Mouse (Mus musculus) forebrain, embryonic 14.5 days (tissue): ENCODE results near the gene Zfp316. TPM values are rescaled to one million over a fixed set of nuclear protein-coding genes. Genes with fewer than 3 reads are reported as not detected.

Experiments
- ATAC-seq: fragments of 200-750 bp; cut with Nextera tagmentation; 2 replicates; pipeline ENCODE4 v1.8.0; 2017; ENCODE audit warnings: mild to moderate bottlenecking, moderate library complexity
- DNase-seq: peaks from one replicate; pipeline ENCODE4 v3.0.0-alpha.2; 2015; ENCODE audit warnings: low spot score
- H3K27ac ChIP-seq: fragments of 300-500 bp; sonication (generic); 2 replicates; pipeline ENCODE4 v1.5.1; 2014; ENCODE audit warnings: low read depth, mild to moderate bottlenecking, control low read depth, low read length, moderate library complexity
- H3K27me3 ChIP-seq: fragments of 300-500 bp; sonication (generic); replicated peaks from 2 replicates; pipeline ENCODE4 v1.6.1; 2014; ENCODE audit warnings: low read length, control low read depth, mixed read lengths; ENCODE audit not compliant: control insufficient read depth, insufficient read depth
- H3K36me3 ChIP-seq: fragments of 300-500 bp; sonication (generic); 2 replicates; pipeline ENCODE4 v1.6.1; 2014; ENCODE audit warnings: low read length, control low read depth; ENCODE audit not compliant: control insufficient read depth, insufficient read depth
- H3K4me1 ChIP-seq: fragments of 300-500 bp; sonication (generic); 2 replicates; pipeline ENCODE4 v1.6.1; 2014; ENCODE audit warnings: antibody characterized with exemption, low read length, control low read depth; ENCODE audit not compliant: control insufficient read depth, insufficient read depth
- H3K4me2 ChIP-seq: fragments of 300-500 bp; sonication (generic); 2 replicates; pipeline ENCODE4 v1.6.1; 2014; ENCODE audit warnings: mild to moderate bottlenecking, control low read depth, low read length
- H3K4me3 ChIP-seq: fragments of 300-500 bp; sonication (generic); 2 replicates; pipeline ENCODE4 v1.5.1; 2014; ENCODE audit warnings: low read depth, low read length, control low read depth
- H3K9ac ChIP-seq: fragments of 300-500 bp; sonication (generic); 2 replicates; pipeline ENCODE4 v1.6.1; 2014; ENCODE audit warnings: mild to moderate bottlenecking, low read length, control low read depth, moderate library complexity
- H3K9me3 ChIP-seq: fragments of 300-500 bp; sonication (generic); replicated peaks from 2 replicates; pipeline ENCODE4 v1.6.1; 2016; ENCODE audit warnings: low read length, control low read depth, mixed read lengths; ENCODE audit not compliant: control insufficient read depth
- WGBS: fragments of 180-500 bp; shearing (Covaris S2); extraction: QIAGEN DNeasy Blood & Tissue Kit; methylation state at CpG from one replicate; pipeline ENCODE4 v1.1.7; 2014; 5-methylcytosine and 5-hydroxymethylcytosine counted together
- polyA plus RNA-seq: library from polyadenylated mRNA; unstranded; fragments of >200 nt; fragmentation: Nextera tagmentation; extraction: Ambion mirVana; gene quantifications from 2 replicates; pipeline ENCODE4 v1.2.1, GENCODE M21; 2014

Gene Zfp316
- polyA plus RNA-seq, 1 experiment from 2014 or later = 3.3 TPM

DNA sequence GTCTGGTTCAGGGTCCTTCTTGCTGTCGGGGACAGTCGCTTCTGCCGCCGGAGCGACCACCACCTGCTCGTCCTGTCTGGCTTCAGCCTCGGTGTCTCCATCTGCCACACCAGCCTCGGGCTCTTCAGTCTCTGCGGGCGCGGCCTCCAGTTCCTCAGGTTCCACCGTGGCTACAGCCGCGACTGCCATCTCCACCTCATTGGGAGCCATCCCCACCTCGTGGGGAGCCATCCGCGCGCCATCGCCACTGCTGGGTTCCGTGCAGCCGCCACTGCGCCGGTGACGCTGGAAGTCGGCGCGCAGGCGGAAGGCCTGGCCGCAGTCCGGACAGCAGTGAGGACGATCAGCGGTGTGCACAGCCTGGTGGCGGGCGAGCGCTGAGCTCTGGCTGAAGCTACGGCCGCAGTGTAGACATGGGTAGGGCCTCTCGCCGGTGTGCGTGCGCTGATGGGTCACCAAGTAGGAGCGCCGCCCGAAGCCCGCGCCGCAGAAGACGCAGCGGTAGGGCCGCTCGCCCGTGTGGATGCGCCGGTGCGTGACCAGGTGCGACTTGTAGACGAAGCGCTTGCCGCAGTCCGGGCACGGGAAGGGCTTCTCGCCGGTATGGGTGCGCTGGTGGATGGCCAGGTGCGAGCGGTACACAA, 15.2 kb downstream of the Zfp316 start:
- Histone ChIP-seq H3K9ac (peak overlapping the region; percentile 35), H3K9me3 (no peaks in the 10 kb centered on the region), H3K36me3 (peaks cover 82% of the 10 kb centered on the region), H3K4me2 (peak overlapping the region; percentile 61; the same call in 1 of the 2 replicates), H3K27me3 (peaks cover 54% of the 10 kb centered on the region), H3K4me3 (peak overlapping the region; percentile 31; the same call in 1 of the 2 replicates), H3K4me1 (peaks cover 2% of the 10 kb centered on the region; the same call in 1 of the 2 replicates), H3K27ac (no peak overlapping the region)
- 15% methylated on average over 66 of the region's 66 CpGs for WGBS
- ATAC-seq (no peak; the same call in 1 of the 2 replicates), DNase-seq (no peak)

DNA sequence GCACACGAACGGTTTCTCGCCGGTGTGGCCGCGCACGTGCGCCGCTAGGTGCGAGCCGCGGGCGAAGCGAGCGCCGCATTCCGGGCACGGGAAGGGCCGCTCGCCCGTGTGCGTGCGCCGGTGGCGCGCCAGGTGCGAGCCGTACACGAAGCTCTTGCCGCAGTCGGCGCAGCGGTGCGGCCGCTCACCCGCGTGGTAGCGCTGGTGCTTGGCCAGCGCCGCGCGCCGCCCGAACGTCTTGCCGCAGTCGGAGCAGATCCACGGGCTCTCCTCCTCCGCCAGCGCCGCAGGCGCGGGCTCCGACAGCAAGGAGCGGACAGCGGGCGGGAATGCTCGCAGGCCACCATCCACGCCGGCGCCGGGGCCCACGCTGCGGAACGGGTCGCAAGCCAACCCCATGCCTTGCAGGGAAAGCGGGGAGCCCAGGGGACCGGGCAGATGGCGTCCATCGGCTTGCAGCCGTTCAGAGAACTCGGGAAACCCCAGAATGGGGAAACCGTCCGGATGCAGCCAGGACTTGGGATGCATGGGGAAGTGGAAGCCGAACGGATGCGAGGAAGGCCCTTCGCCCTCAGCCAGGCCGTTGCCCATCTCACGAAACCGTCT, 15.8 kb downstream of the Zfp316 start:
- Histone ChIP-seq H3K4me2 (peak overlapping the region; percentile 61), H3K9me3 (no peaks in the 10 kb centered on the region), H3K9ac (peak overlapping the region; percentile 35), H3K27me3 (peaks cover 54% of the 10 kb centered on the region), H3K4me1 (peaks cover 2% of the 10 kb centered on the region; the same call in 1 of the 2 replicates), H3K36me3 (peaks cover 83% of the 10 kb centered on the region), H3K4me3 (peak overlapping the region; percentile 31), H3K27ac (no peak overlapping the region)
- ATAC-seq (peak; percentile 38; the same call in 1 of the 2 replicates), DNase-seq (peak; percentile 49)
- 8% methylated on average over 74 of the region's 81 CpGs for WGBS

DNA sequence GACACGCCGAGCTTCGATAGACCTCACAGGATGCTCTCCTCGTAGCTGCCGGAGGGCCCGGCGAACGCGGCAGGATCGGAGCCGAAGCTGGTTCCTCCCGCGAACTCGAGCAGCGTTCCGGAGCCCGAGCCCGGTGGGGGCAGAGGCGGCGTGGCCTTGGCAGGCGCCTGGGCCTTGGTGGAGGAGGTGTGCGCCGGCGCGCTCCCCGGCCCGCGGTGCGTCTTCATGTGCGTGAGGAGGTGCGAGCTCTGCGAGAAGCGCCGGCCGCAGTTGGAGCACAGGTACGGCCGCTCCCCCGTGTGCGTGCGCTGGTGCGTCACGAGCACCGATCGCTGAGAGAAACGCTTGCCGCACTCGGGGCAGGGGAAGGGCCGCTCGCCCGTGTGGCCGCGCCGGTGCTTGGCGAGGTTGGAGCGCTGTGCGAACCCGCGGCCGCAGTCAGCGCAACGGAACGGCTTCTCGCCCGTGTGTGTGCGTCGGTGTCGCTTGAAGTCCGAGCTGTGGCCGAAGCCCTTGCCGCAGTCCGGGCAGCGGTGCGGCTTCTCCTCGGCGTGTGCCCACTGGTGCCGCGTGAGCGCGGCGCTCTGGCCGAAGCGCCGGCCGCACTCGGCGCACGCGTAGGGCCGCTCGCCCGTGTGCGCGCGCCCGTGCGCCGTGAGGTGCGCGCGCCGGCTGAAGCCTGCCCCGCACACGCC, 16.5 kb downstream of the Zfp316 start:
- ATAC-seq (peak; percentile 40), DNase-seq (peak; percentile 16)

DNA sequence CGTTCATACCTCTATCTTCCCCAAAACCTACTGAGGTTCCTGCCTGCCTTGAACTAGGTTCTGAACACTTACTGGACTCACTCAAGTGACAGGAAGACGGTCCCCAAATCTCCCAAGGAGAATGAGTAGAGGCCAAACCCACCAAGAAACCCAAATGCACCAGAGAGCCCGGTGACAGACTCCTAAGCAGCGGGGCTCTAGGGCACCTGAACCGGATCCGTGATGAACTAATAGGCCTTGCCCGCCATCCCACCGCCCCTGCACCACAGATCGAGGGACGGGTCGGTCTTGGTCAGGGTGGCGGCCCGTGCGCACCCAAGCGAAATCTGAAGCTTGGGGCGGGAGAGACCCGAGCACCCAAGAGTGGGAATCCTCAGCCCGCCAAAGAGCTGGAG, 17.0 kb downstream of the Zfp316 start:
- WGBS = 33% methylated on average over 18 of the region's 18 CpGs
- Histone ChIP-seq H3K9me3 (no peaks in the 10 kb centered on the region), H3K4me3 (peak overlapping the region; percentile 31), H3K4me1 (peaks cover 2% of the 10 kb centered on the region; the same call in 1 of the 2 replicates), H3K27ac (no peak overlapping the region), H3K27me3 (peaks cover 54% of the 10 kb centered on the region), H3K36me3 (peaks cover 86% of the 10 kb centered on the region), H3K9ac (no peak overlapping the region), H3K4me2 (no peak overlapping the region)
- ATAC-seq (no peak), DNase-seq (no peak)

More for the DNA sequence above, 16.5 kb downstream of the Zfp316 start:
- WGBS = 4% methylated on average over 102 of the region's 103 CpGs
- H3K4me2 ChIP-seq = peak overlapping the region; percentile 61
- no peaks in the 10 kb centered on the region for H3K9me3 ChIP-seq
- H3K4me1 ChIP-seq = peaks cover 2% of the 10 kb centered on the region; the same call in 1 of the 2 replicates
- peaks cover 54% of the 10 kb centered on the region for H3K27me3 ChIP-seq
- peak overlapping the region; percentile 35 for H3K9ac ChIP-seq
- H3K27ac ChIP-seq = no peak overlapping the region
- H3K4me3 ChIP-seq = peak overlapping the region; percentile 31
- peaks cover 85% of the 10 kb centered on the region for H3K36me3 ChIP-seq

DNA sequence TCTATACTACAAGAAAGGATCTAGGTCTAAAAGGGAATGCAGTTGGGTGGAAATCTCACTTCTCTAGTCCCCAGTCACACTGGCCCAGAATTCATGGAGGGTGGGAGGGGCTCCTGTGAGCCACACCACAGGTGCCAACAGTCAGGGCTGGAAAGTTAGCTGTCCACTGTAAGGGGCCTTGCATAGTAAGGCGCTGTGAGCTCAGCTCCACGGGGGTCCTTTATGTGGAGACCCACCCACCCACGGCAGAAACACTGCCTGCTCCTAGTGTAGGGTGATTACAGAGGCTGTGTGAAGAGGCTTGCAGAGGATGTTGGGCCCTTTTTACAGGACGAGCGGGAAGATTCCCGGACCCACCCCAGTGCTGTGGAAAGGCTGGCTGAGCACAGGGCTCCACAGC, 17.8 kb downstream of the Zfp316 start:
- Histone ChIP-seq H3K27me3 (peaks cover 50% of the 10 kb centered on the region), H3K4me2 (no peak overlapping the region), H3K9ac (no peak overlapping the region), H3K9me3 (no peaks in the 10 kb centered on the region), H3K27ac (no peak overlapping the region), H3K36me3 (peaks cover 89% of the 10 kb centered on the region), H3K4me3 (no peak overlapping the region), H3K4me1 (peaks cover 2% of the 10 kb centered on the region; the same call in 1 of the 2 replicates)
- DNase-seq (no peak), ATAC-seq (no peak)
- 56% methylated on average over 6 of the region's 6 CpGs for WGBS

DNA sequence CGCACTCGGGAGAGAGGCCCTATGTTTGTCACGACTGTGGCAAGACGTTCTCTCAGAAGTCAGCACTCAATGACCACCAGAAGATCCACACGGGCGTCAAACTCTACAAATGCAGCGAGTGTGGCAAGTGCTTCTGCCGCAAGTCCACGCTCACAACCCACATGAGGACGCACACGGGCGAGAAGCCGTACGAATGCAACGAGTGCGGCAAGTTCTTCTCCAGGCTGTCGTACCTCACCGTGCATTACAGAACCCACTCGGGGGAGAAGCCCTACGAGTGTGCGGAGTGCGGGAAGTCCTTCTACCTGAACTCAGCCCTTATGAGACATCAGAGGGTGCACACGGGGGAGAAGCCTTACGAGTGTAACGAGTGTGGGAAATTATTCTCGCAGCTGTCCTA, 24.9 kb downstream of the Zfp316 start:
- WGBS = 97% methylated on average over 26 of the region's 26 CpGs

DNA sequence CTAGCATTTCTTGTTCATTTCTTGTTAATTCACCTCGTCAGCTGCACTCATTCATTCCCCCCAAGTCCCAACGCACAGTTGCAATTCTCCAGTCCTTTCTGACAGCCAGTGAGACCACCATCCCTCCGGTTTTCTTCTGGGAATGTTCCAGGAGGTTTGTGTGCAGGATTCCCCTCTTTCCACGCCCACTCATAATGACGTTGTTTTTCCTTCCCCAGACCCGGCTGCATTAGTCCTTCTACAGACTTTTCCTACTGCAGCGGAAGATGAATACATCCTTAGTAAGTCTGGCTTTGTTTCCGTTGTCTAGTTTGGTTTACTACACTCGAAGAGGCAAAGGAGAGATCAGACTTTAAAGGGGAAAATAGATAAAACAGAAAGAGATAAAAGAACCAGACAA, 33.8 kb downstream of the Zfp316 start:
- no peak overlapping the region for H3K27ac ChIP-seq
- no peak for DNase-seq
- H3K4me3 ChIP-seq = peak overlapping the region; percentile 85
- H3K4me1 ChIP-seq = peaks cover 9% of the 10 kb centered on the region; the same call in 1 of the 2 replicates
- no peaks in the 10 kb centered on the region for H3K9me3 ChIP-seq
- H3K27me3 ChIP-seq = no peaks in the 10 kb centered on the region
- ATAC-seq = no peak
- H3K4me2 ChIP-seq = peak overlapping the region; percentile 89
- peak overlapping the region; percentile 93 for H3K9ac ChIP-seq
- 45% methylated on average over 9 of the region's 9 CpGs for WGBS
- H3K36me3 ChIP-seq = peaks cover 39% of the 10 kb centered on the region

More for the DNA sequence above, 24.9 kb downstream of the Zfp316 start:
- no peaks in the 10 kb centered on the region for H3K27me3 ChIP-seq
- H3K4me3 ChIP-seq = no peak overlapping the region
- peaks cover 100% of the 10 kb centered on the region for H3K36me3 ChIP-seq
- H3K27ac ChIP-seq = no peak overlapping the region
- no peaks in the 10 kb centered on the region for H3K4me1 ChIP-seq
- no peak for ATAC-seq
- H3K9ac ChIP-seq = no peak overlapping the region
- H3K9me3 ChIP-seq = no peaks in the 10 kb centered on the region
- no peak for DNase-seq
- no peak overlapping the region for H3K4me2 ChIP-seq

DNA sequence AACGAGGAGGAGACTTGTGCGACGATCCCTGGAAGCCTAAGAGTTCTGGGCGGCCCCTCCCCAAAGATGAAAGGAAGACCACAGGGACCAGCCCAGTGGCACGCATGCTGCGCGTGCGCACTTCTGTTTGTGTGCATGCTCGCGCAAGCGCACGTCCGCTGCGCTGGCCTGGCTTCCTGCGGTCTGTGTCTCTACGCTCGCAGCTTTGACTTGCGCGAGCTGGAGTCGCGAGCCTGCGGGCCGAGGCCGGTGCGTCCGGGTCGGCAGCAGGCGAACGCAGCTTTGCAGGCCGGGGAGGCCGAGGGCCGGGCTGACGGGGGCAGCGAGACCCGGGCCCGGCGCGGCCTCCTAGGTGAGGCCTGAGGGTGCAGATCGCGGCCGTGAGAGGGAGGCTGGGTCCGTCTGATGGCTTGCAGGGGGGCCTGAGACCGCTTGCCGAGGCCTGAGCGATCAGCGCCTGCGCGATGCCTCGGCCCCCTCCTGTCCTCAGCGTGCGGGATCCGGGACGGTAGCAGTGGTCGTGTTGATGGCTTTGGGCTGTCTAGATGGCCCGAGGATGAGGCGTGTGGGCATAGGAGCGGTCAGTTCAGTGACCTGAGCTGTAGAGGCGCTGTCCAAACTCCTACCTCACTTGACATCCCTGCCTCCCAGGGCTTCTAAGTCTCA, 34.7 kb downstream of the Zfp316 start, which contains the start of gene Zfp12:
Zfp12 (plus strand) TSS at position 136 of the 666 bp plus-strand sequence.
- no peaks in the 10 kb centered on the region for H3K9me3 ChIP-seq
- no peaks in the 10 kb centered on the region for H3K27me3 ChIP-seq
- H3K4me2 ChIP-seq = peak within 1 kb of the TSS; percentile 89
- peak within 1 kb of the TSS; percentile 85 for H3K4me3 ChIP-seq
- ATAC-seq (peak; percentile 99), DNase-seq (peak; percentile 99)
- peak within 1 kb of the TSS; percentile 96 for H3K27ac ChIP-seq
- H3K4me1 ChIP-seq = peaks cover 9% of the 10 kb centered on the region; the same call in 1 of the 2 replicates
- peak within 1 kb of the TSS; percentile 93 for H3K9ac ChIP-seq
- under 1% methylated on average over 57 of the region's 58 CpGs for WGBS
- peaks cover 30% of the 10 kb centered on the region for H3K36me3 ChIP-seq
